Mouse (Mus musculus): ENCODE measurements around the gene Ppm1l. TPM values are rescaled to one million over a fixed set of nuclear protein-coding genes. Genes with fewer than 3 reads are reported as not detected.

The Ppm1l gene
- total RNA-seq, 1 experiment from 2014 or later = 4.9 TPM

GRCm38 (mm10) chr3:69607468-69607867 lies 290.8 kb downstream of the Ppm1l start:
- ATAC-seq (ENCODE audit: extremely low read depth, insufficient number of reproducible peaks, low FRiP score, poor library complexity, severe bottlenecking) = no peak

- ATAC-seq (ENCODE audit: extremely low read depth, insufficient number of reproducible peaks, low FRiP score, poor library complexity, severe bottlenecking) = no peak
Measured at GRCm38 (mm10) chr3:69607909-69608308, 291.2 kb downstream of the Ppm1l start.

Other genes starting within 250 kb of the Ppm1l start
- gene Kpna4, start 189.7 kb upstream of the Ppm1l start, total RNA-seq (2017) = 127 and 158 TPM in 2 replicates
- not detected in 2 replicates for gene Arl14, start 94.4 kb upstream of the Ppm1l start, total RNA-seq (2017)